Mouse (Mus musculus): ENCODE measurements at regions not wholly inside any gene's neighbourhood (a gene's known extent, or its start where the extent isn't known, plus 50 kb on each side); places are given as distances from the start of the nearest gene placed in this dataset.

GRCm38 (mm10) chr1:128517351-128517750 is 74.7 kb downstream of the Cxcr4 start:
- TF ChIP-seq CTCF (IDR thresholded peaks at IDR 0.05; ENCODE audit: low read depth), result no peak
- TF ChIP-seq EP300 (optimal IDR thresholded peaks at IDR 0.05), result no peak
